Mouse (Mus musculus) cerebellum, adult 2 months (tissue): Measurements from ENCODE around the gene Casp14.

ENCODE experiments used
- CTCF ChIP-seq: fragments of 200-500 bp; IDR thresholded peaks from 2 replicates; pipeline ENCODE4 v1.5.1; 2011; ENCODE audit warnings: low read depth, mild to moderate bottlenecking, control low read depth, low read length, moderate library complexity, borderline replicate concordance; ENCODE audit not compliant: insufficient read depth
- POLR2A ChIP-seq: fragments of 200-500 bp; IDR thresholded peaks from 2 replicates; pipeline ENCODE4 v1.6.1; 2011; ENCODE audit warnings: low read length, control low read depth, borderline replicate concordance; ENCODE audit not compliant: insufficient read depth

GRCm38 (mm10) chr10:78710706-78711105, 7.4 kb downstream of the Casp14 start:
- no peak for TF ChIP-seq POLR2A
- TF ChIP-seq CTCF = no peak
